Mouse (Mus musculus) stomach, postnatal 0 days (tissue): ENCODE measurements around the gene Isl1.

Experiments used
- CTCF ChIP-seq: IDR thresholded peaks from 2 replicates; pipeline ENCODE4 v1.5.1; 2016; ENCODE audit warnings: antibody characterized with exemption, low read depth, mild to moderate bottlenecking, moderate library complexity
- EP300 ChIP-seq: optimal IDR thresholded peaks from 2 replicates; pipeline ENCODE3; 2016; ENCODE audit warnings: antibody characterized with exemption

GRCm38 (mm10) chr13:116311011-116311410 lies 1.5 kb upstream of the Isl1 start:
- TF ChIP-seq CTCF (no peak), EP300 (no peak)
